Mouse (Mus musculus): ENCODE data around the gene Auts2. TPM values are rescaled to one million over a fixed set of nuclear protein-coding genes. Genes with fewer than 3 reads are reported as not detected.

Auts2 gene
- polyA plus RNA-seq, 1 experiment: 8.7 TPM

DNA sequence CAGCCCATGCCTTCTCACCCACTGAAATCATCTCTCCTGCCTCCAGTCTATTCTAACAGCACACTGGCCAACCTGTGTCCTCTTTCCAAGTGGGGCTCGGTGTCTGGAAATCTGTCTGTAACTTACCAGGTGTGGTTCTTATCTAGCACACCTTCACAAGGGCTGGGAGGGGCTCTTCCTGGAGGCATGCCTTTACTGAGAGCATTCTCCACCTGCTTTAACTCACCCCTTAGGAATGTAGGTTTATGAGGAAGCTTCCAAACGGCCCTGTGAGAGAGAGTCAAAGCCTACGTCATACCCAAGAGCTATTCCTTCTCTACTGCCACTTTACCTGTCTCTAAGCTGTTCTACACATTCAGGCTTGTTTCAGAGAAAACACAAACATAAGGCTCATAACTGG lies 929.8 kb downstream of the Auts2 start:
- no peak for DNase-seq (ENCODE audit: low read depth)

DNA sequence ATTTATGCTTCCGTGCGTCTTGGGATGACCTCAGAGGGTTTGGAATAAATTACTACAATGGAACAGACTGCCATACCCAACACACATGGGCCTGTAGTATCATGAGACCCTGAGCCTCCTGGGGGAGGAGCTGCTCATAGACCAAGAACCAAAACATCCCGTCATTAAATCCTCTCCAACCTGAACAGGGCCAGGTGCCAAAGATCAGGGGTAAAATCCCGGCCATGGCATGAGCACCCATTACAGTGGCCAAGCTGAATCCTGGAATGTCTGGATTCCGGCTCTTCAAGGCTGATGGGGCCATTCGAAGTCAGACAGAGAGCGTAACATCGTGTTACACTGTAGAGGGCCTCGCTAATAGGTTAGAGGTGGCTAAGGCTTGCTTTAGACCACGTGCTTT lies 932.4 kb downstream of the Auts2 start:
- DNase-seq (ENCODE audit: low read depth): no peak

DNA sequence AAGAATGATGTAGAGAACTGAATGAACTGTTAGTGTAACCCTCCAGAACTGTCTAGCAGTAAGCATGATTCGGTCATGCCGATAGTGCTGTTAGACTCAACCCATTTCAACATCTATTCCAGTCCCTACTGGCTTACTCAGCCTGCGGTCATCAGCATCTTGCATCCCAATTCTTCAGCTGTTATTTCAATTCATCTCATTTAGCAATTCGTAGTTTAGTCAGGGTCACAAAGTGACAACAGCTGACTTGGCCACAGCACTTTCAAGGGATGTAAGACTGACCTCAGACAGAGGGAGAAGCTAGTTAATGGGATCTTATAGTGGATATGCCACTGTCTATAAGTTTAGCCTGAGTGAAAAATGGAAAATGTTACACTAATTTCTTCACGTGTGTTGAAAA lies 936.4 kb downstream of the Auts2 start:
- DNase-seq (ENCODE audit: low read depth): no peak

DNA sequence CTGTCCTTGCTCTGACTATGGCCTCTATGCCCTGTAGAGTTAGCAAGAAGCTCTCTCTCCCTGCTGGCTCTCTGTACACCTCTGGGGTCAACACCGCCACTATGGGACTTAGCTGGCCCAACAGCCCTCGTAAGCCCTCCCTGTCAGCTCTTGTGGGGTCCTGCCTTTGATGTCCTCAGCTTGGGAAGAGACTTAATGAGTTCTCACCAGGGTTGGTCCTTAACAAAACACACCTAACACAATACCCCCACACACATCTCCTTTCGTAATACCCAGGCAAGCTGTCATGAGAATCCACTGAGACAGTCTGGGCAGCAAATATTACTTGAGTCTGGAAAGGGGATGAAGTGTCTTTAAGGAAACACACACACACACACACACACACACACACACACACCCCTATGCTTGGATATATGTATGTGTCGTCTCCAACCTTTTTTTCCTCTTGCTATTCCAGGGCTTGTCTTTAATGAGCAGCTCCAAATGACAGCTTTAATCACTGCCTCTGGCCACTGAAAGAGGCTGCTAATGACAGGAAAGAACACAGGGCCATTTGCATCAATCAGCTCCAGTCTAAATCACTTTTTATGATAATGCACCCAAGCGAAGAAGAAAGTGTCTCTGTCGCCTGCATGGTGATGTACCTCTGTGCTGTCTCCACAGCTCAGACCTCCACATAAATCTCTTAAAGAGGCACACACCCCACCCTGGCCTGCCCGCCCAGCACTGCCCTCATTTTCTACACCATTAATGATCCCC lies 941.0 kb downstream of the Auts2 start:
- DNase-seq (ENCODE audit: low read depth): no peak

DNA sequence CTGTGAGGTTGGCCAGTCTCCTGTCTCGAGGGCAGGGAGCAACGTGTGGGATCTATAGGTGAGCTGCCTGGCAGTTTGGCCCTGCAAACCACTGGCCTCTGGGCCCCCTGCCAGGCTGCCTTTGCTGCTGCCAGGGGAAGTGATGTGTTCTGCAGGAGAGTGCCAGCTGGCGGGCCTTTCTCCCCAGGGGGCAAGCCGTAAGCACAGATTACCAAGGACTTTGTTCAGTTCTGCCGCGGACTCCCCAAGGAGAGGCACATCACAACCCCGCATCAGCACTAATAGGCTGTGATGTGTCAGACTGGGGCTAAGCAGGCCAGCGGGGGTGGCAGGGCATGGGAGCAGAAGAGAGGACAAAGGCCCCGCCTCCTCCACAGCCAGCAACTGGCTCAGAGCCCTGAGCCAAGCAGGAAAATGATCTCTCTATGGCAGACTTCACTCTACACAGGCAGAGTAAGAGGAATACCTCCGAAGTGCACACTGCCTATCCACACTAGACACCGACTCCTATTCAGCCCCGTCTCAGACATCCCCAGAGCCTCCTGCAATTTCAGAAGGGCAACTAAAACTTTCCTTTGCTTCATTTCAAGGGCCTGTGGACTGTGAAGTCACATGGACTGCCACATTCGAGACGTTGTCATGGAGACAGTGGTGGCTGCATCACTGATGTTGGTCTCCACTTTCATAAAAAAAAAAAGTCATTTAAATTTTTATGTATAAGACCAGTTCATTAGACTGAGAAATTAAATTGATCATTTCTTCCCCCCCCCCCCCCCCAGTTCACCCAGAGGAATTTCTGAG lies 942.6 kb downstream of the Auts2 start:
- DNase-seq (ENCODE audit: low read depth): no peak

DNA sequence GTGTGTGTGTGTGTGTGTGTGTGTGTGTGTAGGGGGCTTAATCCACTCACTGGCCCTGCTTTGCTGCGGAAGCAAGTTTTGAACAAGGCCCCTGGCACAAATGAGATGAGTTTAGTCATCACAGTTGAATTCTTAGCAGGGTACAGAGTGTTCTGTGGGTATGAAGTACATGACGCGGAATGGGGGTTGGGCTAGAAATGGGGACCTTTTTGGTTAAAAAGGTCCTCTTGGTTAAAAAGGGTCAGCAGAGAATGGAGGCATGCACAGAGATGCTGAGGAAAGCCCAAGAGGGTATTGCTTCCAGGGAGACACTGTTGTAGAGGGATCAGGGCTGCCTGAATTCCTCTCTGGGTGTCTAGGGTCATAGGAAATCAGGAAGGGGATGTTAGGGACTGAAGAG lies 945.6 kb downstream of the Auts2 start:
- DNase-seq (ENCODE audit: low read depth): no peak

- DNase-seq (ENCODE audit: low read depth): no peak
Observed at GRCm38 (mm10) chr5:131596591-131596990, 946.6 kb downstream of the Auts2 start.

DNA sequence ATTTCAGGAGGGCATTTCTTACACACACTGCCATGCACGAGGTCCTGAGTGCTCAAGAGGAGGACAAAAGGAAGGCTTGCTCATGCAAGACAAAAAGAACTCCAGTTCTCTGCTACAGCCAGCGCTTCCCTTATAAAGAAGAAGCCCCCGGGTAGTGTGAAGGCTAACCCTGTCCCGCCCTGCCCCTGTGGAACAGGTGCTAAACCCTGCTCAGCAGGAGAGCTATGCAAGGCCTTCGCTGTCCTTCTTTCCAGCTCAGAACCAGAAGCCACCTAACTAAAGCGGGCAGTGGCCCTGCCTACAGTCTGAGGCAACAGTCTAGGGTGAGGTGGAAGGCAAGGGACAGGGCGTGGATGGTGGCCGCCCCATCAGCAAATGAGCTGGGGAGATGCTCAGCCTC lies 947.4 kb downstream of the Auts2 start:
- DNase-seq (ENCODE audit: low read depth): no peak

GRCm38 (mm10) chr5:131594597-131594996 lies 948.5 kb downstream of the Auts2 start:
- DNase-seq (ENCODE audit: low read depth): no peak

DNA sequence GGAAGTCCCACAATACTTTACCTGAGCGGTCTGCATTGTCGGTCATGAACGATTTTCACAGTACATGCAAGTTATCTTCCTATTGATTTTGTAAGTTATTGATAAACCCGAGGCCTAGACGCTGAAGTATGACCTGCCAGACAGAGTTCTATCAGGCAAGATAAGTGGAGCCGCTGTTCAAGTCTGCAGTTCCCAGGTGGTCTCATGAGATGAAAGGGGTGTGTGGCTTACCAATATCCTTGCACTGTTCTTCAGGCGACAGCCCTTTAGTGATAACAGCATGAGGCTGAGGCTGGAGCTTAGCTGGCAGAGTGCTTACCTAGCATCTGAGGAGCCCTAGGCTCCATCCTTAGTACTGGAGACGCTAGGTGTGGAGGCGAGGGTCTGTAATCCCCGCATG lies 949.9 kb downstream of the Auts2 start:
- no peak for DNase-seq (ENCODE audit: low read depth)

- DNase-seq (ENCODE audit: low read depth): no peak
Observed at GRCm38 (mm10) chr5:131589948-131590467, 953.1 kb downstream of the Auts2 start.

DNA sequence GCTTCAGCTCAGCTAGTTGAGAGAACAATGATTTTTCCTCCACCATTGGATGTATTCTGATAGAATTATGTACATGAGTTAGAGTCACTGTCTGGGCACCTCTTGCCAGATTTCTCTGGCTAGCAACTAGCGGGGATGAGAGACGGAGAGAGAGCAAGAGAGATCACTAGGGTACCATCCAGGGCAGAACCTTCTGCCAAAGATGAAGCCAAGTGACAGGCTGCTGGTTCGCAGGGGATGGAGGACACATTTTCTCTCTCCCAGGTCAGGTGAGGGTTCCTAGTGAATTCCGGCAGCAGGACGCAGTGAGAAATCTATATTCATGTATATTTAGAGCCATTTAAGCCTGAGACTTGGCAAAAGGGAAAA lies 956.8 kb downstream of the Auts2 start:
- no peak for DNase-seq (ENCODE audit: low read depth)

DNA sequence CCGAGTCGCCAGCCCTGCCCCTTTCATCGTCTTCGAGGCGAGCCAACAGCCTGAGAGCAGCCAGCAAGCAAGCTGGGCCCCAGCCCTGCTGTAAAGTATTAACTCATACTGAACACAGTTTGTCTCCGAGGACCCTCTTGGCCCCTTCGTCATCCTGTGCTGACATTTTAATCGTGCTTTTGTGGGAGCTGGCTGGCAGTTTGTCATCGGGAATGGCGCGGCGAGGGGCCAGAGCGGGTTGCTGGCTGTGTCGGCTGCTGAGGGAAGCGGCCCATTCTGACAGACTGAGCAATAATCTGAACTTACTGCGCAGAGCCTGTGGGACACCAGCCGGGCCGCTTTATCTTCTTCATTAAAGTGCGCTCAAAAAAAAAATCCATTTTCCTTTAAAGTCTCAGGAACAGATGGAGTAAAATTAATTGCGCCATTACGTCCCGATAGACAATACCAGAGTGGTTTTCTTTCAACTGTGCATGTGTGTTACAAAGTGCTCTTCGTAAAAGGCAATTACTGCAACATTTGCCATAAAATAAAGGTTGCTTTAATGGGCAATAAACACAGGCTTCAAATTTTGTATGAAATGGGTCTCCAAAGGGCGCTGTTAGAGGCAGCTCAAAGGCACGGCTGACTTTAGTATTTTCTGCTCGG lies 957.3 kb downstream of the Auts2 start:
- DNase-seq (ENCODE audit: low read depth): no peak

DNA sequence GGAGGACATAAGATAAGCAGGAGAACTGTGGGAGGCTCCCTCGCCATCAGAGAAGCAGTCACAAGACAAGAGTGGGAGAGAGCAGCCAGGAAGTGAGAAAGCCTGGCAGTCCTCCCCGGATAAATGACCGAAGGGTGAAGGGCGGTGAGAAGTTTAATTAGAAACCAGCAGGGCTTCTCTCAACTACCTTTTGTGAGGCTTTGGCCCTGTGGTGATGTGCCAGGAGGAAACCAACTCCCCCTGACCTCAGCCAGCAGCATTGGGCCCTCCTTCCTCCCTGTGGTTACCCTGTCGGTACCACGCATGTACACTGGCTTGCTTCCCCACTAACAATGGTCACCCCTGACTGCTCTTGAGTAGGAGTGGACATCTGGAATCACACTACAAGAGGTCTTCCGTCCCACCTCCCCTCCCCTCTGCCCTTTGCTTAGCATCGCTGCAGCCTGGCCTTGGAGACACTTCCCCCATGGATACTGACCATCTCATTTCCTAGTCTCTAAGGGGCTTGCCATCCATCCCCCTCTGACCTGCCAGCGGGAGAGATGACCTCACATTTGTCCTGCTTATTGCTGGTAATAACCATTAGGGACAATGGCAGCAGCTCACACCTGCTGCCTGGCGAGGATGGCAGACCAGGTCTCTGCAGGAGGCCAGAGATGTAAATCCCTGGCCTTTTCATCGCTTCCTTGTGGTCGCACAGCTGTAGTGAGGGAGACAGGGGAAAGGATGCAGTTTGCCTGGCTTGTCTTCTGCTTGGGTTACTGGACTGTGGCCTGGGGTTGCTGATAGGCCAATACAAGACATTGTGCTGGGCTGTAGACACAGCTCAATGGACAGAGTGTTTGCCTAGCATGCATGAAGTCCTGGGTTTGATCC lies 958.6 kb downstream of the Auts2 start:
- DNase-seq (ENCODE audit: low read depth): no peak

DNA sequence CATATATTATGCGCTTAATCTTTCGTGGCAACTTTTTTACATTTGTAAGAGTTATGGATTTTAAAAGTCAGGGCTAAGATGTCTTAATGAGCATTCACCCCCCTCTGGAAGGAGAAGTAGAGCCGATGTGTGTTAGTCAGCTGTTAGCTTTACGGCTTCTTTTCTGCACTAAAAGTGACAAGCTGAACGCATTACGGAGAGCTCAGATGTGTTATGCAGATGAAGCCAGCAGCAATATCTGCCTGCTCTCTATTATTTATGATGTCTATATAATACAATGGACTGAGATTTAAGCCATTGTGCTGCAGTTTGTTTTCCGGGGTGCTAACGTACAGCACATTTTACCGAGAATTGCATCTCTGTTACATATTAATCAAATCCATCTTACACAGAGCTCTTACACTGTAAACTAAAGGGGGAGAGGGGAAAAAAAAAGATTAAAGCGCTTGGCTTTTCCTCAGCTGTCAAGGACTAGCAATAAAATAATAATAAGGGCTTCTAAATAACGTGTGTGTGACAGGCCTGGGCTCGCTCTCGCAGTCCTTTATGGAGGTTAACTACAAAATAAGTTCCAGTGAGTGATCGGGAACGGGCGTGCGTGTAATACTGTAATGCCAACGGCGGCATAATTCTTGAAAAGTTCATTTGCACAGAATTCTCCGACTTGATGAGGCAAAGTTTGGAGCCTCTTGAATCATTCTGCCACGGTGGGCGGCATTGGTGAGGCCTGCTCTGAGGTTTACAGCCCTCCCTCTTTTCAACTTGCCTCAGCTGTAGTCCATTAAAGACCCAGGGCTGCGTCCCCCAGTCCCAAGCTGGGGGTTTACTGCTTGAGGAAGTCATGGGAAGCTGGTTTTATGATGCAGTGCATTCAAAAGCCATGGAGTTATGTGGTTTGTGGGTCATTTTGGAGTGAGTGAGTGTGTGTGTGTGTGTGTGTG lies 961.8 kb downstream of the Auts2 start:
- no peak for DNase-seq (ENCODE audit: low read depth)

- no peak for DNase-seq (ENCODE audit: low read depth)
Observed at GRCm38 (mm10) chr5:131578737-131579136, 964.4 kb downstream of the Auts2 start.

DNA sequence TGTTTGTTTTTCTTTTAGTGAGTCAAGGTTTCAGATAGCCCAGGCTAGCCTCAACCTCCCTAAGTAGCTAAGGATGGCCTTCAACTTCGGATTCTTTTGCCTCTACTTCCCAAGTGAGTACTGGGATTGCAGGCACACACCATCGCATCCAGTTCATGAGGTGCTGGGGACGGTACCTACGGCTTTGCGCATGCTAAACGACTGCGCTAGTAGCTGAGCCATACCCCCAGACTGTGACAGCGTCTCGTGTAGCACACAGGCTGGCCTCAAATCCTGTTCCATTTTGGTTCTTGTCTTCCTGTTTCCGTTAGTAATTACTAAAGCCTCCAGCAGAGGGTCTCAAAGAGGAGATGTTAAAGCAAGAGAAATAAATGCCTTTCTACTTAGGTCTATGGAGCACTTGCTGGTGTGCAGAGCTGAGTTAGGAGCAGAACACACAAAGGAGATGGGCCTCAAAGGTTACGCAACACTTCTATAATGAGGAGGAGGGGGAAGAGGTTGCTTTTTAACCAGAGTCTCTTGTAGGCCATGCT lies 967.3 kb downstream of the Auts2 start:
- no peak for DNase-seq (ENCODE audit: low read depth)

- DNase-seq (ENCODE audit: low read depth): no peak
Observed at GRCm38 (mm10) chr5:131575086-131575514, 968.0 kb downstream of the Auts2 start.

GRCm38 (mm10) chr5:131574469-131575085 lies 968.6 kb downstream of the Auts2 start:
- no peak for DNase-seq (ENCODE audit: low read depth)
